Mouse (Mus musculus): ENCODE results near the gene Mpo.

Mpo gene

GRCm38 (mm10) chr11:87758161-87758911, 35.0 kb upstream of the Mpo start:
- no peak for DNase-seq (ENCODE audit: low read depth, low spot score)

DNA sequence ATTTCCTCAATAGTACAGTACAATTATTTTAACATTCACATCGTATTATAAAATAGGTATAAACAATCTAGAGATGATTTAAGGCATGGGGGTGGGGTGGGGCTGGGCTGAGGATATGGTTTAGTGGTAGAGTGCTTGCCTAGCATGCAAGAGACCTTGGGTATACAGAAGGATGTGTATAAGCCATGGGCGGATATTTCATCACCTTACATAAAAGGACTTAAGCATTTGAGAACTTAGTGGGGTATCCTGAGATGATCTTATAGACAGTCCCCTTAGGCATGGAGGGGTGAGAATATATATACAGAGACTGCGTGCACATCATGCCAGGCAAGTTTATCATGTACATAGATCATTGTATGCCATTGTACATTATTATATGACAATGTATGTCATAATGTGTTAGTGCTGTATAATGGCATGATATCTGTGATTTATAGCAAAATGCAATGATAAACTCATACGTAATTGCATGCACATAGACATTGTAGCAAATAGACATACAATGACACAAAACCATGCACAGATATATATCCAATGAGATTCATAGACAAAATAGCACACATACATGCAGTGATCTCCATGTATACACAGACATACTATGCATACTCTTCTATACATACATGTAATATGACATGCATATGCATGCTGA, 34.3 kb upstream of the Mpo start:
- no peak for DNase-seq (ENCODE audit: low read depth, low spot score)

DNA sequence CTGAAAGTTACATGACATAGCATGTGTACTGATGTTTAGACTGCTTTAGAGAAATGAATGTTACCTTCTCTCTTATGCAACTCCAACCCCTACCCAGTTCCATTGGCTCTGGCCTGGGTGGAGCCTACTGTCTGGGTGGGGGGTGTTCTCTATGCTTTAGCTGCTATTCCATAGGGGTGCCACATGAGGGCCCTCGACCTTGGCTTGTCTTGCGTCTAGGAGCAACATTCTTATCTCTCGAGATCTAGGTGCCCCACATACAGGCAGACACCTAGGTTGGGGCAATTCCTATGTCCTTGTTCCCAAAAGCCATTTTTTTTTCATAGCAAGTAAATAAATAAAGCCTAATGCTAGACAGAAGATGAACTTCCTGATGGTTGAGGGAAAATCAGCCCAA, 33.8 kb upstream of the Mpo start:
- DNase-seq (ENCODE audit: low read depth, low spot score) = peak; percentile 75

DNA sequence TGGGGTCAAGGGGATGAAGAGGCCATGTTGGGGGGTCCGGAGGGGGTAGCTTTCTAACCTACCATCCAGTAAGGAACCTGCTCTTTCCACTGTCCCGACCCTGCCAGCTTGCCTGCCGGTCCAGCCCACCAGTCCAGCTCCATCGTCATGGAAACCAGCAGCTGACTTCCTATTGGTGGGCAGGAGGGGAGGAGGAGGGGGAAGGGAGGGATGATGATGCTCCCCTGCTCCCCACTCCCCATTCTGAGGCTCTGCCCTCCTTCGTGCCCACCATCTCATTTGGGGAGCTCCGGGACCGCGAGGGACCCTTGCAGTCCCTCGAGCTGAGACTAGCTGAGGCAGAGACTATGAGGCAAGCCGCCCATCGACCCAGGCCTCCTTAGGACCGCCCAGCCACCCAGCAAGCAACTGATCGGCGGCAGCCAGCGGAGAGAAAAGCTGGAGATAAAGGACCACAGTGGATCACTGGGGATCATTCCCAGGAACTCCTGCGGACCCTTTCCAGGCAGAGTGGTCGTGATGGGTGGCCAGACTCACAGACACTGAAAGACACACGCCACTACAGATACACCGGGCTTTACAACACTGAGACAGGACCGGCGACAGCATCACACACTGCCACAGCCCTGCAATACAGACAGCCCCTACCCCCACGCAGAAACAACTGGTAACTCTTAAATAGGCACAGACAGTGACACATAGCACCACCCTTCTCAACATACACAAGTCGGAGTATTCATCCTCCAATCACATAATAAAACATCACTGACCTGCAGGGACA, 32.9 kb upstream of the Mpo start, which contains the start of gene Tspoap1:
TSS of gene Tspoap1 (plus strand) at position 241 of the 781 bp plus-strand sequence.
- DNase-seq (ENCODE audit: low read depth, low spot score) = no peak

DNA sequence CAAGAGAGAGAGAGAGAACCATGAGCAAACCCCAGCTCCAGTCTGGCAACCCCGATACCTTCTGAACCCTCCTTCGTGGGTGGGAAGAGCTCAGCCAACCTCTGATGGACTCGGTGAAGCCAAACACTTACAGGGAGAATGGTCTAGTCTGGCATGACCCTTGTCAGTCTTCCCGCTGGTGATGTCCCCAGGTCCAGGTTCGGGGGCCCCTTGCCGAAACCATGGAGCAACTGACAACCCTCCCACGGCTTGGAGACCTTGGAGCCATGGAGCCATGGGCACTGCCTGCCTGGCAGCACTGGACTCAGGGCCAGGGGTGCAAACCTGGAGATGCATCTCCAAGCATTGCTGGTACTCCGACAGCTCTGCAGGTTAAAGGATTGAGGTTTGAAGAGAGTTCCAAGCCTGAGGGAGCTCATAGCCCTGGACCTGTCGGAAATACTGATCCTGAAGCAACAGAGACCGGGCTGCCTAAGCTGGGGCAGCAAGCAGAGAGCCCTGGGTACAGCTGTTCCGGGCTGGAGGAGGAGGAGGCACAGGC, 32.1 kb upstream of the Mpo start:
- DNase-seq (ENCODE audit: low read depth, low spot score) = no peak

DNA sequence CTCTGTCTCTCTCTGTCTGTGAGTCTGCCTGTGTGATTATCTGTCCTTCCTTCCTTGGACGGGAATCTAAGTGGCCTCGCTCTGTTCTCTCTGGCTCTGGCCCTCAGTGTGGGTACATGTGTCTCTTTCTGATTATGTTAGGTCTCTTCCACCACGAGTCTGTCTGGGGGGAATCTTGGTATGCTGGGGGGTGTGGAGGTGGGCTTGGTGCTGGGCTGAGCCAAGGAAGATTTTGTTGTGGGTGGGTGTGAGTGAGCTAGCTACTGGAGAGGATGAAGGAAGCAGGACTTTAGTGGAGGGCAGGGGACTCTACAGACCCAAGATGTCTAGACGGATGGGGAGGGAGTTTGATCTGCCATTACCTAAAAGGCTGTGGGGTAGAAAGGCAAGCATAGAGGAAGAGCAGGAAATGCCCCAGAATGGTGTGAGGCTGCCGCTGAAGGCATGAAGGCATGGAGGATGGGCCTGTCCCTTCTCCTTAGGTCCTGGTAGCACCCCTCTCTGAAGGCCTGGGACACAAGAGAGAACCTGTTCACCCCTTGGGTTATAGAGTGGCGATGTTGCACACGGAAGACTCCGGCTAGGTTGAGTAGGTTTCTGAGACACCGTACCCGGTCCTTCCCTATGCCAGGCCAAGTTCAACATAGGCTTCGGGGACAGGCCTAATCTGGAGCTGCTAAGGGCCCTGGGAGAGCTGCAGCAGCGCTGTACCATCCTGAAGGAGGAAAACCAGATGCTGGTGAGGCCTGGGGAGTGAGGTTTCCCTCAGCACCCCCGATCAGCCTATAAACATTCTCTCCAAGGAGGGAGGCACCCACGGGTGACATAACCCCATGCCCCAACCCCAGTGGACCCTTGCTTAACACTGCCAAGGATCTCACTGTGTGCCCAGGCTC, 31.3 kb upstream of the Mpo start:
- DNase-seq (ENCODE audit: low read depth, low spot score) = no peak

- DNase-seq (ENCODE audit: low read depth, low spot score) = no peak
These were observed 30.5 kb upstream of the Mpo start for GRCm38 (mm10) chr11:87762702-87763385.

DNA sequence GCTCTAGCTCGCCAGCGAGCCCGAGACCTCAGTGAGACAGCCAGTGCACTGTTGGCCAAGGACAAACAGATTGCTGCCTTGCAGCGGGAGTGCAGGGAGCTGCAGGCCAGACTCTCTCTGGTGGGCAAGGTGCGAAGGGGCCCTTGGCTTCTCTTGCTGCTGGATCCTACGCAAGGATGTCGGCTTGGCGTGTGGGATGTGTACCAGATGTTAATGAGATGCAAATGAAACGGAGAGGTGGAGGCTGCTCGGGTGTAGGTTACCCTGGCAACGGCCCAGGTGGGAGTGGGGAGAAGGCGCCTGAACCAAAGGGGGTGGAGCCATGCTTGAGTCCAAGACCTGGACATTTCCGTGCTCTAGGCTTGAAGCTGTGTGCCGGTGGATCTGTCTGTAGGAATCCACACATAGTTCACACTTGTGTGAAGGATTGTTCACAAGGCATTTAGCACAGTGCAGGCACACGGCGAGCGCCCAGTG, 29.8 kb upstream of the Mpo start:
- DNase-seq (ENCODE audit: low read depth, low spot score) = peak; percentile 95

DNA sequence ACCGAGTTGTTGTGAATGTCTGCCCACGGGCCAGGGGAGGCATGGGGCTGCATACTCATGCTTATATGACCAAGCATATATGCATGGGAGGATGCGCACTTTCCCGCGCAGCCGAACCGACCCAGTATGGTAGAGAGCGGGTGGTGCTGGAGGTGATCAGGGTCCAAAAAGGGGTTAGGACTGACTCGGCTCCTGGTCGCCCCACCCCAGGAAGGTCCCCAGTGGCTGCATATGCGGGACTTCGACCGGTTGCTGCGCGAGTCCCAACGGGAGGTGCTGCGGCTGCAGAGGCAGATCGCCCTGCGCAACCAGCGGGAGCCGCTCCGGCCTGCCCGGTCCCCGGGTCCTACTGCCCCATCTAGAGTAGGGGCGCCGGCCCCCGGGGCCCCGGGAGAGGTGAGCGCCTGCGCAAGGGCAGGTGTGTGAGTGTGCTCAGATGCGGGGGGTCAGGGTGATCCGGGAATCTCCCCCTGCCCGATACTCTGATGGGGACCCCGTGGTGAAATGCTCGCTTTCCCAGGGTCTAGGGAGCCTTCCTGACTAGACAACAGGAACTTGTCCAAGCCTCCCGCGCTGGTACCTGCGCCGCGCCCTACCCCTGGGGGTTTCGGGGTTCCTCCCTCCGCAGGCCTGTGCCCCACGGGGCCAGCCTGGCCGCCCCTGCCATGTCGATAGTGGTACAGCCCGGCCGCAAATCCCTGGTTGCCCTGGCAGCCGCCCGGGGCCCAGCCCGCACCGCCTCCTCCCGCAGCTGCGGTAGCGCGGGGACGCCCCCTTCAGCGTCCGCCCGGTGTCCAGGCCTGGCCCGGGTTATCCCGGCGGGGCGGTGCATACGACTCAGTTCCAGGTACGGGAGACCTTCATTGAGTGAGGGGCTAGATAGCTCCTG, 29.1 kb upstream of the Mpo start:
- no peak for DNase-seq (ENCODE audit: low read depth, low spot score)

GRCm38 (mm10) chr11:87768745-87769144, 24.6 kb upstream of the Mpo start:
- DNase-seq (ENCODE audit: low read depth, low spot score) = no peak

DNA sequence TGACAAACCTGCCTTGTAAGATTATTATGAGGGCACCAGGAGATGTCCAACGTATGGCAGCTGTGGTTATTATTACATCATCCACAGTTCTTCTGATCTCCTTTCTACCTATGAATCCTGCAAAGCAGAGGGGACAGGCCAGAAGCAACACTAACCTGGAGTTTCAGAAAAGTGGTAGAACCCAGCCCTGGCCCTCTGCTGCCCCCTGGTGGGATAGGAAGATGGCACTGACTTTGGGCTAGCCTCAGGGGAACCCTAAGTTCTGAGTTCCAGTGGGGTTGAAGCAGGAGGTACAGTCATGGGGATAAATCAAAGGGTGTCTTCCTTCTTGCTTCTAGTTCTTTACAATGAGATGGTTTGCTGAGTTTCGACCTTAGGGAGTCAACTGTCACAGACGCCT, 22.4 kb upstream of the Mpo start:
- peak; percentile 68 for DNase-seq (ENCODE audit: low read depth, low spot score)

DNA sequence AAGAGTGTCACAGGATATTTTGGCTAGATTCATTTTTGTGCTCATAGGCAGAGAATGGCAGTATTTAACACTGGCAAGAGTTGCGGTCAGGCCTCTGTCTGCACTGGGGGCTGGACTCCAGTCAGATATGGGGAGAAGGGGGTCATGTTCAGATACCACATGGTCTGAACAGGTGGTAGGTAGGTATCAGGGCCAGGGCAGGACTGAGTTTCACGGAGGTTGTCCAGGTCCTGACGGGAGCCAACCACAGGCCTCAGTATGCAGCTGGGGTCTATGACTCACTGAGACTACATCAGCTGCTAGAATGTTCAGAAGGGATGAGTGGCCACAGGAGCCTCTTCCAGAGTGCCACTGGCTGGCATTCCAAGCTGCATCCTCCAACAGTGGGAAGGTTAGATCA, 21.0 kb upstream of the Mpo start:
- DNase-seq (ENCODE audit: low read depth, low spot score) = no peak

GRCm38 (mm10) chr11:87778100-87778765, 15.1 kb upstream of the Mpo start:
- peak; percentile 93 for DNase-seq (ENCODE audit: low read depth, low spot score)

DNA sequence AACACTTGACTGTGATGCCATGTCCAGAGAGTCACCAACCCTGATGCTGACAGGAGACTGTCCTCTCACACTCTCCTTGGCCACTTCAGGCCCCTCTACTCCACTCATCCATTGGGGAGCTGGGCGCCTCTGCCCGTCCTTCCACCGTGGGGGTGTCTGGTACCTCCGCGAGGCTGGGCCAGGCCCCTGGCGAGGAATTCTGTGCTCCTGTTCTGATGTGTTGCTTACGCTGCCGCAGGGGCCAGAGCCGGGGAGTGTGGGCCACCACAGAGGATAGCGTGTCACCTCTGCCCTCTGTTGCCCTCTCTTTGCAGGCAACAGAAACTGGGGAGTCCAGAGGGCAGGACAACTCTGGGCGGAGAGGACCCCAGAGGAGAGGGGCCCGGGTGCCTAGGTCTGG, 14.5 kb upstream of the Mpo start:
- DNase-seq (ENCODE audit: low read depth, low spot score) = no peak

- DNase-seq (ENCODE audit: low read depth, low spot score) = no peak
These were observed 14.0 kb upstream of the Mpo start for GRCm38 (mm10) chr11:87779392-87779791.

GRCm38 (mm10) chr11:87780130-87780529, 13.3 kb upstream of the Mpo start:
- no peak for DNase-seq (ENCODE audit: low read depth, low spot score)

- DNase-seq (ENCODE audit: low read depth, low spot score) = no peak
These were observed 3.3 kb upstream of the Mpo start for GRCm38 (mm10) chr11:87790088-87790487.

- peak; percentile 51 for DNase-seq (ENCODE audit: low read depth, low spot score)
These were observed 8.4 kb downstream of the Mpo start for GRCm38 (mm10) chr11:87801711-87802275.

DNA sequence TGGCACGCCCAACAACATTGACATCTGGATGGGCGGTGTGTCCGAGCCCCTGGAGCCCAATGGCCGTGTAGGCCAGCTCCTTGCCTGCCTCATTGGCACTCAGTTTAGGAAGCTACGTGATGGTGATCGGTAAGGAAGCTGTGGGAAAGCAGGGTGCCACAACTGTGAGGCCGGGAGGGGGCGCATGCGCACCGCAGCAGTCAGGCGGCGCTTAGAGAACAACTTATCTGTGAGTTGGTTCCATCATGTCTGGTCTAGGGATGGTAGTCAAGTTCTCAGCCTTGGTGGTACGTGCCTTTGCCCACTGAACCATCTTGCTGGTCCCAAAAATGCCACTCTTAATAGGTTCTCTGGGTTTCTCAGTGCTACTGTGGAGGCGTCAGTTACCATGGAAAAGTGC, 9.2 kb downstream of the Mpo start:
- peak; percentile 83 for DNase-seq (ENCODE audit: low read depth, low spot score)
